Mouse (Mus musculus): ENCODE results near the gene Flvcr1. TPM values are rescaled to one million over a fixed set of nuclear protein-coding genes. Genes with fewer than 3 reads are reported as not detected.

The Flvcr1 gene
- polyA plus RNA-seq, 1 experiment from 2014 or later = 7.5 TPM

DNA sequence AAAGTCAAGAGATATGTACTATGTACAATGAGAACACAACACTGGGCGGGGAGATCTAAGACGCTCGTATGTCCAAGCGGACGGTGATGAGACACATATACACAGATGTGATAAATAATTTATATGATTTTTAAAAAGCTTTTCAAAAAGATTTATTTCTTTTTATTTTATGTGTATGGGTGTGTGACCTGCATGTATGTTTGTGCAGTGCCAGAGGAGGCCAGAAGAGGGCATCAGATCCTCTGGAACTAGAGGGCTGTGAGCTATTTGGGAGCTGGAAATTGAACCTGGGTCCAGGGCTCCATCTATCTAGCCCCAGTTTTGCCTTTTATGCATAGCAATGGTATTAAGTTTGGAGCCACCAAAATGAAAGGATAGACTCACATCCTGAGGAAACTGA, 17.3 kb downstream of the Flvcr1 start:
- Histone ChIP-seq H3K36me3 (peaks cover 83% of the 10 kb centered on the region), H3K4me1 (no peaks in the 10 kb centered on the region)

DNA sequence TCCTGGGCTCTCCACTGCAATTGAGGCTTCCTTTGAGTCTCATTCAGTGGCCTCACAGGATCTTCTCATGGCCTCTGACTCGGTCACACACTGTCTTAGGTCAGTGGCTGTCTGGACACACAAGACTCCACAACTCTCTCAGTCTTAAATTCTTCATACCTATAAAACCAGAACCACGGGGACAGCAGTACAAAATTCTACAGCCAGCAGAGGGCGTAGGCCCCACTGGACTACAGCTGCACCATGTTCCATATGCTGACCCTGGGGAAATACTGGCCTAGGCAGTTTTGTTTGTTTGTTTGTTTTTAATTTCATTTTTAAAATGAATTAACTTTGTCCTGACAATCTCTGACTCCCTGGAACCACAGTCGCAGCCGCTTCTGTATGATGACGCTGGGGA, 23.8 kb downstream of the Flvcr1 start:
- Histone ChIP-seq H3K27ac (no peak overlapping the region), H3K9me3 (replicated peaks) (peaks cover 3% of the 10 kb centered on the region; the same call in 1 of the 2 replicates), H3K4me1 (no peaks in the 10 kb centered on the region), H3K9ac (no peak overlapping the region), H3K36me3 (peaks cover 22% of the 10 kb centered on the region), H3K4me2 (no peak overlapping the region), H3K27me3 (replicated peaks) (no peaks in the 10 kb centered on the region), H3K4me3 (no peak overlapping the region)
- no peak for ATAC-seq
- WGBS (ENCODE audit: insufficient replicate concordance) = 64% methylated on average over 6 of the region's 6 CpGs

More for the DNA sequence above, 17.3 kb downstream of the Flvcr1 start:
- H3K9ac ChIP-seq = no peak overlapping the region
- H3K4me2 ChIP-seq = no peak overlapping the region
- 88% methylated on average over 5 of the region's 5 CpGs for WGBS (ENCODE audit: insufficient replicate concordance)
- ATAC-seq = no peak
- no peak overlapping the region for H3K4me3 ChIP-seq
- no peaks in the 10 kb centered on the region for H3K27me3 ChIP-seq (replicated peaks)
- H3K27ac ChIP-seq = no peak overlapping the region
- no peaks in the 10 kb centered on the region for H3K9me3 ChIP-seq (replicated peaks)

DNA sequence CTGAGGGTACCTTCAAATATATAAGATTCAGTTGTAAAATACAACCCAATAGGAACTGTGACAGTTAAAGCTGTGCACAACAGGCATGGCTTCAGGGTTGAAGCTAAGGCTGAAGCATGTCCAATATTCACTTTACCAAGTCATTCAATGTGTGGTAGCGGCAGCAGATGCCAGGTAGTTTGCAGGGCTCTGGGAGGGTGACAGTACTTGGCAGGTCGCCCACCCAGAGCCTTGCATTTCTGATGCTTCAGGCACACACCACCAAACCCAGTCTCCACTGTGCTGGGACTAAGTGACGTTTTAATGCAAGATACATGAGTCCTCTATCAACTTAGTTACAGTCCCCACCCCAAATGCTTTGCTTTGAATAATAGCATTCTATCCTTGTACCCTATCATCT, 25.3 kb downstream of the Flvcr1 start:
- no peak for ATAC-seq
- H3K27ac ChIP-seq = no peak overlapping the region

DNA sequence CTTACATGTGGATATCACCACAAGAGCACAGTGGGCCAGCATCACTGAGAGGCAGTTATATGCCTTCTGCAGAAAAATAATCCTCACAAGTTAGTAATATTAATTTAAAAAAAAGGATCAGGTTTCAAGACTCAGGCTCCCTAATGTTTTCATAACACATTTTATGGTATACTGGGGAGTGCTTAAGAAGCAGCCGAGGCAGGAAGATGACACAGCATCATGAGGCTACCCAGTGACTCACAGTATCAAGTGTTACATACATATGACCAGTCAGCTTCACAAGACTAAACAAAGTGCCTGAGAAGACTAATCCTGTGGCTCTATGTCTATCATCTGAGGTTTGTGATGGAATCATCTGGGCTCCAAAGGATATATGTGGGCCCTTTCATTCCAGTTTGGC, 27.9 kb downstream of the Flvcr1 start:
- Histone ChIP-seq H3K9ac (no peak overlapping the region), H3K9me3 (replicated peaks) (peaks cover 3% of the 10 kb centered on the region; the same call in 1 of the 2 replicates), H3K4me3 (no peak overlapping the region), H3K4me2 (no peak overlapping the region), H3K4me1 (no peaks in the 10 kb centered on the region), H3K36me3 (no peaks in the 10 kb centered on the region), H3K27me3 (replicated peaks) (peaks cover 21% of the 10 kb centered on the region; the same call in 1 of the 2 replicates), H3K27ac (no peak overlapping the region)
- no peak for ATAC-seq
- WGBS (ENCODE audit: insufficient replicate concordance) = 61% methylated on average over 1 of the region's 1 CpGs

More for the DNA sequence above, 25.3 kb downstream of the Flvcr1 start:
- Histone ChIP-seq H3K36me3 (peaks cover 16% of the 10 kb centered on the region), H3K9ac (no peak overlapping the region), H3K4me2 (no peak overlapping the region), H3K4me3 (no peak overlapping the region), H3K4me1 (no peaks in the 10 kb centered on the region), H3K9me3 (replicated peaks) (peaks cover 3% of the 10 kb centered on the region; the same call in 1 of the 2 replicates), H3K27me3 (replicated peaks) (0 out of 2 replicates have a peak, but pooled peaks cover 2% of the 10 kb centered on the region)
- 79% methylated on average over 3 of the region's 3 CpGs for WGBS (ENCODE audit: insufficient replicate concordance)

DNA sequence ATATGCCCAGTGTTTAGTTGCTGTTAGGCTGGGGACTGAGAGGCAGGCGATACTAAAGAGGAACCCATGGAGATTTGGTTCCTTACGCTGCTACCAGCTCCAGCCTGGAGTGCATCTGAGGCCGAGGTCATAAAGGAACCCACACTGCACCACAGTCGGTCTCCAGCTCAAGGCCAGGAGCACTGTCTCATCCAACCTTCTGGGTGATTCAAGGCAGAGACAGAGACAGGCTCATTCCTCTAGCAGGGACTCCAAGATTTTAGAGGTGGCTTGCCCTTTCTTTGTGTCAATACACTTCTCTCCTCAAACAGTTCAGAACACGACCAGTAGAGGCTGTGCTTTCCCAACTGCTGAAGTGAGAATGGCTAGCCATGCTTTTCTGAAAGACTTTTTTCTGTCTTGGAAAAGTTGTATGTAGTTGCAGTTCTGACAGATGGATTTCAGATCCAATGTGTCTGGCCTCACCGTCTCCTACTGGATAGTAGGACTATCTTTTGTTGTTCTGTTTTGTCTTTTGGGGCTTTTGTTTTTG, 29.5 kb downstream of the Flvcr1 start:
- Histone ChIP-seq H3K9me3 (replicated peaks) (peaks cover 3% of the 10 kb centered on the region; the same call in 1 of the 2 replicates), H3K4me3 (no peak overlapping the region), H3K4me1 (no peaks in the 10 kb centered on the region), H3K36me3 (no peaks in the 10 kb centered on the region), H3K27me3 (replicated peaks) (peaks cover 21% of the 10 kb centered on the region; the same call in 1 of the 2 replicates), H3K4me2 (no peak overlapping the region), H3K9ac (no peak overlapping the region), H3K27ac (no peak overlapping the region)
- no peak for ATAC-seq
- 48% methylated on average over 6 of the region's 6 CpGs for WGBS (ENCODE audit: insufficient replicate concordance)

DNA sequence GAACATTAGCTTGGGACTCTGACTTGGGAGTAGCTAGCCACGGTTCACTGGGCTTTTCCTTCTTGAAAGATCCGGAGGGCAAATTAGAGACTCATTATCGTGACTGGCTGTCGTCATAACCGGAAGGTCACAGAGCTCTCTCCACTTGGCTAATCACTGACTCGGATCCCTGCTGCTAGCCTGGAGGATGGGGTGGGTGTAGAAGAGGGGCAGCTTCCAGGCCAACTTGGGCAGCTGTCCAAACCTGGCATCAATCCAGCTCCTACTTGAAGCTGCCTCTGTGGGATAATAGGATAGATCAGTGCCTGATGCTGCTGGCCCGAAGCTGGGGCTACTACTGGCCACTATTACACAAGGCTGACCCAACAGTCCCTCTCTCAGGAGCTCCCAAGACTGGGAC, 30.4 kb downstream of the Flvcr1 start:
- no peak overlapping the region for H3K4me2 ChIP-seq
- H3K27me3 ChIP-seq (replicated peaks) = peaks cover 21% of the 10 kb centered on the region; the same call in 1 of the 2 replicates
- no peak overlapping the region for H3K9ac ChIP-seq
- no peaks in the 10 kb centered on the region for H3K4me1 ChIP-seq
- no peak overlapping the region for H3K27ac ChIP-seq
- H3K4me3 ChIP-seq = no peak overlapping the region
- no peak for ATAC-seq
- WGBS (ENCODE audit: insufficient replicate concordance) = 74% methylated on average over 7 of the region's 7 CpGs
- peaks cover 3% of the 10 kb centered on the region; the same call in 1 of the 2 replicates for H3K9me3 ChIP-seq (replicated peaks)
- H3K36me3 ChIP-seq = no peaks in the 10 kb centered on the region

DNA sequence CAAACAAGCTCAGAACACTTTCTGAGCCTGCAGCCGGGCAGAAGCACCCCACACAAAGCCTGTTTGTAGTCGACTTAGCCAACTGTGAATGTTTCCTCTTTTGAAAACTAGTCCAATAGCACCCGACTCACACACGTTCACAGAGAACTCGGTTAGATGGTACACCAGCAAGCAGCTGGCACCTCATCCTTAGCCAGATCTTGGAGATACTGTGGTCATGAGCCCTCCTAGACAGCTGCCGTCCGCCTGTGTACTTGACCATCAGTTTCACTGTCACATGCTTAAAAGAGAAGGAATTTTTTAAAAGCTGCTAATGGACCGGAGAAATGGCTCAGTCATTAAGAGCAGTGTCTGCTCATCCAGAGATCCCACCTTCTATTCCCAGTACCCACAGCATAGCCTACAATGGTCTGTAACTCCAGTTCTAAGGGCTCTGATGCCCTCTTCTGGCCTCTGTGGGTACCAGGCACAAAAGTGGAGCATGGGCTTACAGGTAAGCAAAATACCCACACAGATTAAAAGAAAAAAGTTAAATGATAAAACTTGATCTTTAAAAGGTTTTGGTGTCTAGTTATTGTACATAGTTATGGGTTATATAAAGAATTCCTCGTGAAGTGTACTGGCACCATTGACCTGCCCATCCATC, 36.4 kb downstream of the Flvcr1 start:
- WGBS (ENCODE audit: insufficient replicate concordance) = 70% methylated on average over 9 of the region's 9 CpGs
- Histone ChIP-seq H3K36me3 (no peaks in the 10 kb centered on the region), H3K4me2 (no peak overlapping the region), H3K4me3 (no peak overlapping the region), H3K27me3 (replicated peaks) (peaks cover 10% of the 10 kb centered on the region; the same call in 1 of the 2 replicates), H3K27ac (no peak overlapping the region), H3K9me3 (replicated peaks) (no peaks in the 10 kb centered on the region), H3K4me1 (no peaks in the 10 kb centered on the region), H3K9ac (no peak overlapping the region)
- no peak for ATAC-seq

DNA sequence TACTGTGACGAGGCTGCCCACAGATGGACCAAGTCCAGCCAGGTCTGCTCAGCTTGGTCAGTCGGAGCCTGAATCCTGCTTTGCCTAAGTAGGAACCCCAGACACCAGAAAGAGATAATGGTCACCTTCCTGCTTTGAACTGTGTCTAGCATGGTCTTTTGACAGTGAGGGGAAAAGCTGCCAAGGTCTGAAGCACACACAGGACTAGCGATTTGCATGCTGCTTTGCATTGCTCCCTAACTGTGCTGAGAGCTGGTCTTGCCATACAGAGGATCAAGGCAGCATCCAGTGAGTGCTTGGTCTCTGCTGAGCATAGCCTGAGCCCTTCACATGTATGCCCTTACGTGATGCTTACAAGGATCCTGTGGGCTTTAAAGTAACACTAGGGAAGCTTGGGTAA, 44.5 kb downstream of the Flvcr1 start:
- WGBS (ENCODE audit: insufficient replicate concordance) = 65% methylated on average over 4 of the region's 4 CpGs
- no peak overlapping the region for H3K4me3 ChIP-seq
- peaks cover 13% of the 10 kb centered on the region for H3K4me1 ChIP-seq
- H3K9ac ChIP-seq = no peak overlapping the region
- no peak overlapping the region for H3K4me2 ChIP-seq
- no peak for ATAC-seq
- peaks cover 56% of the 10 kb centered on the region for H3K27me3 ChIP-seq (replicated peaks)
- H3K36me3 ChIP-seq = no peaks in the 10 kb centered on the region
- H3K27ac ChIP-seq = no peak overlapping the region
- H3K9me3 ChIP-seq (replicated peaks) = no peaks in the 10 kb centered on the region

DNA sequence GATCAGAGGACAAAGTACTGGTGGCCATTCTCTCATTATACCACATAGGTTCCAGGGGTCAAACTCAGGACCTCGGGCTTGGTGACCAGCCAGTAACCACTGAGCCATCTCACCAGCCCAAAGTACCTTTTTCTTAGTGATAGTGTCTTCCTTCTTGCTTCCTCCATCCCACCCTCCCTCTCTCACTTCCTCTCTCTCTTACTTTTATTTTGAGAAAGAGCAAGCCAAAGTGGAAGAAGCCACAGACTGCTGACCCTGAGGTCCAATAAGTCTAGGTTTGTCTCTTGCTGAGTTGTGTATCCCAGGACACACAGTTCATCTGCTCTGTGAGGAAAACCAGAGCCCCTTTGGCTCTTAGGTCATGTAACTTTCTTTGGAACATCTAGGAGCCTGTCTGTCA, 45.5 kb downstream of the Flvcr1 start:
- no peak overlapping the region for H3K4me3 ChIP-seq
- peaks cover 65% of the 10 kb centered on the region for H3K27me3 ChIP-seq (replicated peaks)
- H3K27ac ChIP-seq = no peak overlapping the region
- no peak overlapping the region for H3K4me2 ChIP-seq
- no peak for ATAC-seq
- 44% methylated on average over 1 of the region's 1 CpGs for WGBS (ENCODE audit: insufficient replicate concordance)
- H3K9ac ChIP-seq = no peak overlapping the region
- H3K9me3 ChIP-seq (replicated peaks) = no peaks in the 10 kb centered on the region
- H3K36me3 ChIP-seq = no peaks in the 10 kb centered on the region
- H3K4me1 ChIP-seq = peaks cover 13% of the 10 kb centered on the region

DNA sequence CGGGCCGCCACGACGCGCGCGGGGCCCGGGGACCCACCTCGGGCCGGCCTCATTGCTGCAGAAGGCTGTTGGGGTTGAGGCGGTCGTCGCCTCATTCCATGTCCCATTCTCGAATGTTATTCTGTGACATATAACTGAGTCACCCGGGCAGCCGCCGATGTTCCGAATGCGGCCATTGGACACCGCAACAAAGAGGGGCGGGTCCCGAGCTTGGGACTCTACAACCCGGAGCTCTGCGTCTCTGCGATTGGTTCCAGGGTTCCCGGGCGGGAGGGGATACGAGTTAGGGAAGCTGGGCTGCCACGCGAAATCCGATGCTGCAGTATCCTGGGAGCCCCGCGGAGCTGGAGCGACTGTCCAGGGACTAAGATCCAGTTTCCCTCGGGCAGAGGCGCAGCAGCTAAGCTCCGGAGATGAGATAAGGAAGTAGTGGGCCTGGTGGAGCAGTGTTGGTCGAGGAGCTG, 46.8 kb downstream of the Flvcr1 start, which contains the start of gene Vash2:
Gene Vash2, minus strand, starts transcription at position 197 of the 464 bp plus-strand sequence.
- Histone ChIP-seq H3K36me3 (no peaks in the 10 kb centered on the region), H3K9ac (peak within 1 kb of the TSS; percentile 52), H3K27ac (peak within 1 kb of the TSS; percentile 64; the same call in 1 of the 2 replicates), H3K9me3 (replicated peaks) (no peaks in the 10 kb centered on the region), H3K4me3 (peak within 1 kb of the TSS; percentile 53), H3K4me1 (peaks cover 13% of the 10 kb centered on the region), H3K27me3 (replicated peaks) (peaks cover 78% of the 10 kb centered on the region), H3K4me2 (peak within 1 kb of the TSS; percentile 72)
- peak; percentile 70 for ATAC-seq
- 1% methylated on average over 30 of the region's 38 CpGs for WGBS (ENCODE audit: insufficient replicate concordance)

DNA sequence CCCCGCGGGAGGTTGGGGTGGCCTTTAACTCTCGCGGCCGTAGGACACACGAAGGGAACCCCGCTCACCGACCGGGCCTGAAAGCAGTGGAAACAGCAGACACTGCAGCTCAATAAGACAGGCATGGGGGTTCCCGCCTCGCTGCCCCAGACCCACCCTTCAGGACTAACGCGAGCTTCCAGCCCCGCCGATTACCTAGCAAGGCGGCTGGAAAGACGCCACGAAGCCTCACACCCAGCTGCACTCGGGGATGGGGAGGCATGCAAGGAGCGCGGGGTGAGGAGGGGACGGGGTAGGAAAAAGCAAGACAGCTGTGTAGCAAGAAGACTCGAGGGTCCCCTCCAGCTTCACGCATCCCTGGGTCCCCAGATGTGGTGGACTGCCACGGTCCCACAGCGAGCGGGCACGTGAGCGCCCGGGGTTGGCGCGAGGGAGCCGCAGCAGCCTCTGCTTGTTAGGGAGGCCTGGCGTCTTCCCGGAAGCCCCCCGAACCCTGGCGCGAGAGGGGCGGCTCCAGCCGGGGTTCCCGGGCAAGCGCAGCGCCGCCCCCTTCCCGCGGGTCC, 47.4 kb downstream of the Flvcr1 start:
- H3K9me3 ChIP-seq (replicated peaks) = no peaks in the 10 kb centered on the region
- 2% methylated on average over 46 of the region's 46 CpGs for WGBS (ENCODE audit: insufficient replicate concordance)
- H3K27ac ChIP-seq = peak overlapping the region; percentile 64; the same call in 1 of the 2 replicates
- ATAC-seq = peak; percentile 38; the same call in 1 of the 2 replicates
- H3K4me2 ChIP-seq = peak overlapping the region; percentile 72
- H3K4me3 ChIP-seq = peak overlapping the region; percentile 53
- peaks cover 83% of the 10 kb centered on the region for H3K27me3 ChIP-seq (replicated peaks)
- peak overlapping the region; percentile 52 for H3K9ac ChIP-seq
- H3K36me3 ChIP-seq = no peaks in the 10 kb centered on the region
- peaks cover 13% of the 10 kb centered on the region for H3K4me1 ChIP-seq

DNA sequence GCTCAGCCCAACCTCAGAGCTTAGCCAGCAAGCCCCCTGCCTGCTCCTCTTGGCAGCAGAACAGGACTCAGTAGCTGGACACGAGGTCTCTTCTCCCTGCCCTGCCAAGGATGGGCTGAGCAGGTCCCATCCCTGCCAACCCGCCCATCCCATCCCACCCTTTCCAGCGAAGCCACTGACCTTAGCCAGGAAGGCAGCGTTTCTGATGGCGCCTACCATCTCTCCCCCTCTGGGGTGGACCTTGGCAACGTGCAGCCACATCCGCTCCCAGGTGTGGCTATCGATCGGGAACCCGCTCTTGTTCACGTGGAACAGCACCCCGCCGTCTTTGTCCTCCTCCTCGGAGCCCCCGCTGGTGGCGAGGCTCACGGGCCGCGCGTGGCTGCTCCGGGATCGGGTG, 48.0 kb downstream of the Flvcr1 start:
- peaks cover 89% of the 10 kb centered on the region for H3K27me3 ChIP-seq (replicated peaks)
- peak overlapping the region; percentile 52 for H3K9ac ChIP-seq
- H3K4me1 ChIP-seq = peaks cover 13% of the 10 kb centered on the region
- H3K4me2 ChIP-seq = peak overlapping the region; percentile 72
- H3K9me3 ChIP-seq (replicated peaks) = no peaks in the 10 kb centered on the region
- no peaks in the 10 kb centered on the region for H3K36me3 ChIP-seq
- H3K27ac ChIP-seq = no peak overlapping the region
- 5% methylated on average over 22 of the region's 22 CpGs for WGBS (ENCODE audit: insufficient replicate concordance)
- ATAC-seq = no peak
- peak overlapping the region; percentile 53 for H3K4me3 ChIP-seq
